Mouse (Mus musculus) retina, embryonic 14.5 days (tissue): ENCODE data around the gene Dct.

Experiments used
- DNase-seq: peaks from one replicate; pipeline ENCODE4 v3.0.0-alpha.2; 2015; ENCODE audit warnings: low spot score

Gene Dct

DNA sequence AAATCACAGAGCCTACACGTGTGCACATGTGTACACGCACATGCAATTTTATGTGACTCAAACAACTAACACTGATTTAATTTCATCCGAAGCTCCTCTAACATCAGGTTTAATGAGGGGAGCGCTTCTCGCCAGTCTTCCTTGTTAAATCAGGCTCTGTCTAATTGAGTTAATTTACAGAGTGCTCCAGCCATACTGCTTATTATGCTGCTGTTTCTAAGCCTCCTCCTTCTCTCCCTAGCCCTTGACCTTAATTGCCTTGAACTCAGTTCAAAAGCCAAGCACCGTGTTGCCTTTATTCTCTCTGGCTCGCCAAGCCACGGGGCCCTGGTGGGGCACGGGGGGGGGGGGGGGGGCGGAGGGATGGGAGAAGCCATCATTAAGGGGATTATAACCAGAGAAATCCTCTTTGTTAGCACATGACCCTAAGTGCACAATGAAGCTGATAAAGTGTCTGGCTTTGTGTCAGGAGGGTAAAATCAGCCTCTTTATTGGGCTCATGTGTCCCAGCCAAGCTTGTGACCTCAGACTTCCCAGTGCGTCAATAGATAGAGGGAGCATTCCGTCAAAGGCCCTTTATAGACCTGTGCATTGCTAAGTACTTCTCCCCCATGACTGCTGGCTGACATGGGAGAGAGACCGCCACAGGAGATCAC, at the start of gene Dct:
Dct (minus strand) TSS at position 270 of the 656 bp plus-strand sequence.
- DNase-seq = peak; percentile 78

DNA sequence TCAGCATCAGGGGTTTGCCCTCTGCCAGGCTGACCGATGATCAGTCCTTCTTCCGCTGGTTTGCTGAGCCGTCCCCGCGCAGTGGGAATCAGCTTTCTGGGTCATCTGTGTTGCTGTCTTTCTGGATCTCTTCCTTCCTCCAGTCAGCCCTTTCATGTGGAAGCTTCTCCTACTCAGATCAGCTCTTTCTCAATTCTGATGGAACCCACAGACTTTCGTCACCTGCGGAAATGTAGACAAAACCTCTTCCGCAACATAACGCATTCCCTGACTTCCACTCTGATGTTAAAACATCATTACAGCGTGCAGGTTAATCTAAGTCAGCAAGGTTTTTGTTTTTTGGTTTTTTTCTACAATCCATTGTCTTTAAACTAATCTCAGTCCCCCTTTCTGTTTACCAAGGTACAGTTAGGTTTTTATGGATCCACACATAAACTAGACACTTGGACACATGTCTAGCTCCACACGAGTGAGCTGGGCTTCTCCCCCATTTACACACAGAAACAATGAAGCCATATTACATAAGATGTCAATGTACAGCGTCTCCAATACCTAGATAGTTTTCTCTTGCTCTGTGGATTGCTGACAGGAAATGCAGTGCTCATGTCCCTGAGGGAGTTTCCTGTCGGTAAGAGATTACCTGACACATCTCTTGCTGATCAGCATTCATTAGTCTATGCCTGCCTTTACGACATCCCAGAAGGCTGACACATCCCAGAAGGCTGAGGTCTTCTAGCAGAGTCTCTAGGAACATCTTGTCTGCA, 49.4 kb upstream of the Dct start:
- DNase-seq = no peak

DNA sequence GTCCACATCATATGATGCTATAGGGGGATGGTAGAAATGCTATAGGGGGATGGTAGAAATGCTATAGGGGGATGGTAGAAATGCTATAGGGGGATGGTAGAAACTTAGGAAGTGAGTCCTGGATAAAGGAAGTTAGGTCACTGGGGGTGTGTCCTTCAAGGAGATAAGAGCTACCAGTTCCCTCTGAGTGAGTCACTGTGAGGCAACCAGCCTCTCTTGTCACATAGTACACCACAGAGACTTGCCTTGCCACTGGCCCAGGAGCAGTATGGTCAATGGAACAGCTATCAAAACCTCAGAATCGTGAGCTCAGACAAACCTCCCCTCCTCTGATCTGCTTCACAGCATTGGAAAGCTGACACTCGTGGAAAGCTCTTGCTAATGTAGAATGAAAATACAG, 46.2 kb upstream of the Dct start:
- DNase-seq = no peak

DNA sequence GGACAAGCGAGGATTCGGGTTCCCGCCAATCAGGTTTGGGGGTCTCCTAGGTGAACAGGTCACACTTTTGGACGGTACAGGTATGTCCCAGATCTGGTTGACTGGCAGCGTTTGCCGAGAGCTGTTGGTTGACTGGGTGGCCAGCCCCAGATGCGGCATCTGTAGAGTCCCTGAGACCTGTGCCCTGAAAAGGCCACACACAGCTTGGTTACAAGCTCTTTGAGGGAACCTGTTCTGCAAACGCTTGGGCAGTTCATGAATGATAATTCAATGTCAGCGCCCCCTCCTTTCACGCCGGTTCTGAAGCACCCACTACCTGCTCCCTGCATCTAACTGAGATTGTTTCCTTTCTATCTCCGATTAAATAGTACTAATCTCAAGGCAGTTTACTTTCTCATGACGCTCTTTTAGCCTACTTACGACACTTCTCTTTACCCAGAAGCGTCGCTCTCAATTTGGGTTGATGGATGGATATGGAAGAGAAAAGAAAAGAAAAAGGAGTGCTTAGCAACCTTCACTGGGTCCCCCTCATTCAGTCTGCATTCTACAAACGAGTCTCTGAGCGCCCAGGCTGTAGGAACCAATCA, 37.9 kb upstream of the Dct start:
- peak; percentile 70 for DNase-seq

DNA sequence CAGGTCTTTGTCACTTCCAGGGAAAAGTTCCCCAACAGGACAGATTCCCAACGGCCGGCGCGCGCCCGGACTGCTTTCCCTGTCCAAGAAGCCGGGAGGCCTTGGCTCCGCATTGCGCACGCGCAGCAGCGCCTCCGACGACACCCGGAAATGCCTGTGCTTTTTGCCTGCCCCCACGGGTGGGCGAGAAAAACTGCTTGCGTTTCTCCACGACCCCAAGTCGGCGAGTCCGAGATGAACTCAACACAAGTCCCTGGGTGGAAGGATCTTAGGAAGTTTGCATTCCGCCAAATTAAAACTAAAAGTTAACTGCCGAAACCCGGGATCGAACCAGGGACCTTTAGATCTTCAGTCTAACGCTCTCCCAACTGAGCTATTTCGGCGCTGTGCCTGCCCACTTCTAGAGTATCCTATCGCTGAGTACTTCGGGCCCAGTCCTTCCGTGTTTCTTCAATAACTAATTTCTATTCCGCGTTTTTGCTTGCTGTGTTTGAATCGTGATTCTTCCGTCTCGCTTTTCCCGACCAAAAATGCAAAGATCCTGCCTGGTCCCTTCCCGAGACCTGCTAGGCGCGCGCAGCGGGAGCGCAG, 37.3 kb upstream of the Dct start:
- peak; percentile 93 for DNase-seq

DNA sequence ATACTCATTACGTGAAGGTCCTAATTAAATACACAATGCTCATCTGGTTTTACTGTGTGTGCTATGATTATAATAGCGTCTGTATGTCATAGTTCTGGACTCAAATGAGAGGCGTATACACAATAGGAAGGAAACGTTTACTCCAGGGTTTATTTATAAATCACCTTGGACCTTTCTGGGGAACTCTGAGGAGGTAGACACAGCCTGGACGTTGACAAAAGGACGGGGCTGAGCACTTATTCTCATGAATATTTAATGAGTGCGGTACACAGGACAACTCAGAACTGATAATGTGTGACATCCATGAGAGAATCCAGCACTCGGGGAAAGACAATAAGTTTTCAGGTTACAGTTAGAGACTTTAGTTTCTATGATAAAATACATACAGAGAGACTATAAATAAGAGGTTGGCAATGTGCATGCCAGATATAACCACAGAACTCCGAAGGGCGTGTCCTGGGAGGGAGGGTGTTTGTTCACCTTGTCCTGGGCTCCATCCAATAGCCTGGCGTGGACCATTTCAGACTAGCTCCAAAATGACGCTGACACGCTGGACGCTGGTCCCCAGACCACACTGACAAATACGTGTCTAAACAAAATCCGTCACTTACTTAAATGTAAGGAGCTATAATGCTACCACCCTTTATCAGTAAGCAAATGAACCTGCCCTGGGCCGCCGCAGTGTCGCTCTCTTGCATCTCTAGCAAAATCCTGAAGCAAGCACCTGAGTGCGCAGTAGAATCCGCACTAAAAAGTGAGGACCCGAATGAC, 36.6 kb upstream of the Dct start:
- peak; percentile 51 for DNase-seq

DNA sequence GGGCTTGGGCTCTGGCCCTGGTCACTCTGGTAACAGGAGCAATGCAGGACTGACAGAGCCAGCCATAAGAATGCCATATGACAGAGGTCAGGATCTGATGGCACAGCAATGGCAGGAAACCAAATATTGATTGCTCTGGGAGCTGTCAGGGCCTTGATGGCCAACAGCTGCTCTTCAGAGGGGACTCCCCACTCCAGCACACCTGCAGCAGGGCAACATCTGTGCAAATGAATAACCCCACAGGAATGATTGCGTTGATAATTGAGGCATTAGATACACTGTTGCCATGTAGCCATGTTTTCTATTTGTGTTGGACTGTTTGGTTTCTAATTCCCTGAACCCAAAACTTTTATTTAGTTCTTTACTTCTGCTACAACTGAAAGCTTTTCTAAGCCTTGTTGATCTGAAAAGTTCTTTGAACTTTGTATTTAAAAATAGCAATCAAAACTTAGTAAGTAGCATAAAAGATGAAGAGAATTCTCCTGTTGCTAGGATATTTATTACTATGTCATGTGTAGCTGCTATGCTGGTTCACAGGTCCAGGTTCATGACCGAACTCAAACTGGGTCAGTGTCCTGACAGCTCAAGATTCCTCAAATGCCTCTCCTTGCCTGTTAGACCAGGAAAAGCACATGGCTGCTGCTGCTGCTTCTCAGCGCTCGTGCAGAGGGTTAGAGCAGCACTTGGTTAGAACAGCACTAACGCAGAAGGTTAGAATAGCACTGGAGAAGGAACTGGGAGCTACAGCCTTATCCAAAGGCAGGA, 34.4 kb upstream of the Dct start:
- DNase-seq = no peak

DNA sequence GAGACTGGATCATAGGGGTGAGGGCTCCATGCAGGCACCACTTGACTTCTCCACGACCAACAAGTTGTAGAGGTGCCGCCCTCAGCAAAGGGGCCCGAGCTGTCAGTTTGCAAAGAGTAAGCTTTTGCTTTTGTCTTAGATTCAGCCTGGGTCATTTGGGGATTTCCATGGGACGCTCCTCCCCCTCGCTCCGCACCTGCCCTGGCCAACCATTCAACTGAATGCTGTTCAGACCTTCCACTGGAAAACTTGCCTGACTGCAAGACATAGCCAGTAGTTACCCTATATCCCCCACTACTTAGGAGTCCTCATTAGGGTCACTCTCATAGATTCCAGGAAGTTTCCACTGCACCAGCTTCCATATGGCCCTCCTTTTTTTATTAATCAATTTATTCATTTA, 31.8 kb upstream of the Dct start:
- DNase-seq = no peak

DNA sequence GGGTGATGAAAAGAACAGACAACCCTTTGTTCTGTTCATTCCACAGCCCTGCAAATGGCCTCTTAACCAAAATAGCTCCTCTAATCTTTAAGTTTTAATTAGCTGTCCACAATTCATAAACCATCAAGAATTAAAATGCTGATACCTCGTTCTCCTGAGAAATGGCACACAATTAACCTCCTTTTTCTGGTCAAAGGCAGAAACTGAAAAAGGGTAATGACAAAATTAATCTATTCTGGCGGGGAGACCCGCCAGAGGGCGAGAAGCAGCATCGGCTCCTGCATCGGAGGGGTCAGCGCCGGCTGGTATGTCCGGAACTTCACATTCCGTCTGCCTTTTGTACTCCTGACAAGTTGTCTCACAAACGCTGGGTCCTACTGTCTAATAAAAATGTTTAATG, 28.6 kb upstream of the Dct start:
- peak; percentile 81 for DNase-seq

DNA sequence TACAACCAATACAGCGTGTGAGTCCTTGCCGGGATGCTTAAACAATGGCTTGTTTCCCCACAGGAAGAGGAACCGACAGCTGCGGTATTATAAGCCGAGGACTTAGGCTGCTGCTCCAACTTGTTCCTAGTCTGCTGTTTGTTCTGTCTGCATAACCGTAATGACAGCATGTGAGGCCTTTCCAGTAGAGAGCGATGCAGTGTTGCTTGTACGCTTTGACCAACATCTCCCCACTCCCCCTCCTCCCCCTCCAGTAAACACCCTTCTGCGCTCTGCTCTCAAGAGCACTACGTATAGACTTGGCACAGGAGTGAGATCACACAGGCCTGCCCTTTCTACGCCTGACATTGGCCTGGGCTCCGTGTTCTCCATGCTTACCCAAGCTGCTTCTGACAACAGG, 18.1 kb upstream of the Dct start:
- no peak for DNase-seq

DNA sequence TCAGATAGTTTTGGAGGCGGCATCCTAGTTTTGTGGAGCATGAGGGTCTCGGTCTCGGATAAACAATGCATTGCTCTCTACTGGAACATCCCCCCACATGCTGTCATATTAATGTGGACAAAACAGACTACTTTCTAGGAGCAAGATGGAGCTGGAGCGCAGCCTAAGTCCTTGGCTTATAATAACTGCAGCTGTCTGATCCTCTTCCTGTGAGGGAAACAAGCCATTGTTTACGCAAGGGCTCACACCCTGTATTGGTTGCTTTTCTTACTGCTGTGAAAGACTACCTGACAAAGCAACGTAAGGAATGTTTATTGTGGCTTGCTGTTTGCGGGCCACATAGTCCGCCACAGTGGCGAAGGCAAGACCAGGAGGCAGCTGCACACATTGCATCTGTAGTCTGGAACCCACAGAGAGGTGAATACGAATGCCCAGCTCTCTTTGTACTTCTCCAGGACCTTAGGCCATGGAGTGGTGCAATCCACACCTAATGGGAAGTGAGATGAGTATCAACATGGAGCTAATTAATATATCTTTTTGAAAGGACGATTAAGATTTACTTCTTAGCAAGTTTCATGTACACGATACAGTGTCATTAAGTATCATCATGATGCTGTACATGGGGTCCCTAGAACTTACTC, 17.5 kb upstream of the Dct start:
- no peak for DNase-seq

DNA sequence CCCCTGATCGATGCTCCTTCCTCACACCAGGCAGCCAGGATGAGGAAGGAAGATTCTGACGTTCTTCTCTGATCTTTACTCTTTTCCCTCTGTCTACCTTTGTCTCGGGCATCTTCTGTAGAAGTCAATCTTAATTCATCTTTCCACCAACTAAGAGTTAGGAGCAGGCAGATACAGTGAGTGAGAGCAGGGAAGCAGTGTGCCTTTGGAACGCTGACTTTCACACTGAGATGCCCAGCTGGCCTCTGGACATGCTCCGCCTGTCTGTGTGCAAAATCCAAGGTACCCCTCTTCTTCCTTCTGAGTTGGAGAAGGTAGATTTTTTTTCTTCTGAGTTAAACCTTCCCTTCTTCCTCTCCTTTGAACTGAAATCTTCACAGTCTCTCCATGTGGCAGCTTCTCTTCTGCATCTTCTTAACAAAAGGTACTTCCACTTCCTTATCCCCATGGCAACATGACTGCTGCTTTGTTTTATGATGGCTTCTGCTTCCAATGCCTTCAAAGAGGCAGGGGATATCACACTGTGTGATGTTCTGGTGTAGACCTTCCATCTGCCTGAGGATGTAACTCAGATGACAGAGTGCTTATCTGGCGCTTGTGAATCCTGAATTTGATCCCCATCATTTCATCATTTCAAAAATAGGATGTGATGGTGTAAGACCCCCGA, 9.9 kb upstream of the Dct start:
- no peak for DNase-seq

DNA sequence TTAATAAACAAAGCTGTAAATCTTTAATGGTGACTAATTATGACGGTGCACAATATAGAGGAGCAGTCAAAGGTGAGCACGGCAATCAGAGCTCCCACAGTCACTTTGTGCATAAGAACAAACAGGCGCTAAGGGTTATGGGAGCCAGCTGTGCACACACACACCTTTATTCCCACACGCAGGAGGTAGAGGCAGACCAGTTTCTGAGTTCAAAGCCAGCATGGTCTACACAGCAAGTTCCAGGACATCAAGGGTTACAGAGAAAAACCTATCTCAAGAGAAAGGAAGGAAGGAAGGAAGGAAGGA, 6.5 kb upstream of the Dct start:
- no peak for DNase-seq

DNA sequence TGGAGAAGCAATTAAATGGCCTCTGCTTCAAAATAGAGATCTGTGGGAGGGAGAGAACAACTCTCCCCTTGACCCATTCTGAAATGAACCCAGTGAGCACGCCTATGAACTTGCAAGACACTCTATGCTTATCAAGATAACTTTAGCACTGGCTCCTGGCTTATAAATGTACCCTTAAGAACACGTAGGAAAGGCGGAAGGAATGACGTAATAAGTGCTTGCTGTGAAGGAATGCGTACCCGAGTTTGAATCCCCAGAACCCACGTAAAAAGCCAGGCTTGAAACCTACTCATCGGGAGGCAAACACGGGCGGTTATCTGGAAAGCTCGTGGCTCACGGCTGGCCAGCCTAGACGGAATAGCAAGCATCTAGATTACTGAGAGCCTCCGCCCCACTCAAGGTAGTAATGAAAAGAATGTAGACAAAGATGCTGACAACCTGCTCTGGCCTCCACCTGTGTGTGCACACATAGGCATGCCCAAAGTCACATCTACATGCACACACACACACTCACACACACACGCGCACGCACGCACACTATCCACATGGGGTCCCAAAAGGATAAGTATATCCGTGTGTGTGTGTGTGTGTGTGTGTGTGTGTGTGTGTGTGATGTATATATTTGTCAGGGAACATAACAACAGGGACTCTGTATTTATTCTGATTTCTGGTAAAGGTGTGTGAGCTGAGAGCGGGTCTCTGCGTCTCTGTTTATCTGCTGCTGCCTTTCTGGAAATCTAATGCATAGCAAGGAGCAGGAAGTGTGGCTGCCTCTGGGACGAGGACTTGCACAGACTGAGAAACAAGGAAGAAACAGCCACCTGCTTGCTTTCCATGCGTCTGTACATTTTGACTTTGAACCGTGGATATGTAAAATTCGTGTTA, 5.9 kb upstream of the Dct start:
- no peak for DNase-seq

DNA sequence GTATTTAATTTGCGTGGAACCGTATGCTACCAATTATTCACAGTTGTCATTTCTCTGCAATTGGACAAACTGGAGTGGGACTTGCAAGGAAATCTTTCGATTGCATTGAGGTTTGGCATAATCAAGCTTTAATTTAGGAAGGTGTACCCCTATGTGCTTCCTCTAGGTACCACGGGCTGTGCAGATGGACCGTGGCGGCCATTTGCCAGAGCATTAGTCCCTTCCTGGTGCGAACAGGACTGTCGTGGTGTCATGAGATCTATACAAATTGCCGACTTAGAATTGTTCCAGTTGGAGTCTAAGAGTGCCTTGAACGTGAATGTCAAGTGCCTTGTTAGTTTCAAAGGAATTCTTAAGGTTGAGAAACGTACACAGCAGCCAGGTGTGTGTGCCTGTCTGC, 726 bp upstream of the Dct start:
- DNase-seq = no peak

DNA sequence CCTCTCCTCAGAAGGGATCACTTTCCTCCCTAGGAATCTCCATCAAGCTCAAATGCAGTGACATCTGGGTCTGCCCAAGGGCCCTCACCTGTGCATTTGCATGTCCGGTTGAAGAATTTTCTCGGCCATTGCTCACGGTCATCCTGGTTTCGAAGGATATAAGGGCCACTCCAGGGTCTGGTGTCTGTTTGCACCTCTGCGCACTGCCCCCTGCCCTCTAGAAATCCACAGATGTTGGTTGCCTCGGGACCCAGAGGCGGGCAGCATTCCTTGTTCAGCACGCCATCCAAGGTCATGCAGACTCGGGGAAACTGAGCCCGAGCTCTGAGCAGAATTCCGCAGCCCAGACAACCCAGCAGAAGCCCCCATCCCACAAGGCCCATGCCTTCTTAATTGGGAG, 648 bp downstream of the Dct start:
- peak; percentile 10 for DNase-seq

DNA sequence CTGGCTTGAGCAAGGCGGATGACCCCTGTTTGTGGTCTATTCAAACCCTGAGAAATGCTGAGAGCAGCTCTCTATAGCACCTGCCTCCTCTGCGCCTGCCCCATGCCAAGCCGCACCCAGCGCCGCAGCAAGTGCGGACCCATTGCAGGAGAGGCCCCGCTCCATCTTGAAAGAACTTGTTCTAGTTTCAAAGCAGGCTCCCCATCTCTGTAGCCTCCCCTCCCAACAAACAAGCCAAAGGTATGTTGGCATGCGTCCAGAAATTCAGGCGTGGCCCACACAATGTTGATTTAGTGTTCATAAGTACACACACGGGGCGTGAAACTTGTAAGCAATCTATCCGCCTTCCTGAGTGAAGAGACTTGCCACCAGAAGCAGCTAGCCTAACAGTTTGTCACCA, 1.1 kb downstream of the Dct start:
- DNase-seq = no peak

DNA sequence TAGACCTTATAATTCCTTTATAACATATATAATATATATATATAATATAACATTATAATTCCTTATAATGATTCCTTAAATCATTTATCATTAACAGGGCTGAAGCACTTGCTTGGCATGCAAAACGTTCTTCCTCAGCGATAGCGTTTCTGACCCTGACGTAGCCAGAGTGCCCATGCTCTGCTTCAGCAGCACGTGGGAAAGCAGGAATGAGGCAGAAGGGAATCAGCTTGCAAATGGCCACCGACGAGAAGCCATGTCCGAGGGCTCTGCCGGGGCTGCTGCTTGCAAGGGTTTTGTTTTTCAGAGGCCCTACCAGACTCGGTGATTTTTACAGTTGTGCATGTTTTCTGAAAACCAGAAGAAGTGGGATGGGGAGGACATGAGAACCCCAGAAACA, 1.6 kb downstream of the Dct start:
- peak; percentile 29 for DNase-seq

DNA sequence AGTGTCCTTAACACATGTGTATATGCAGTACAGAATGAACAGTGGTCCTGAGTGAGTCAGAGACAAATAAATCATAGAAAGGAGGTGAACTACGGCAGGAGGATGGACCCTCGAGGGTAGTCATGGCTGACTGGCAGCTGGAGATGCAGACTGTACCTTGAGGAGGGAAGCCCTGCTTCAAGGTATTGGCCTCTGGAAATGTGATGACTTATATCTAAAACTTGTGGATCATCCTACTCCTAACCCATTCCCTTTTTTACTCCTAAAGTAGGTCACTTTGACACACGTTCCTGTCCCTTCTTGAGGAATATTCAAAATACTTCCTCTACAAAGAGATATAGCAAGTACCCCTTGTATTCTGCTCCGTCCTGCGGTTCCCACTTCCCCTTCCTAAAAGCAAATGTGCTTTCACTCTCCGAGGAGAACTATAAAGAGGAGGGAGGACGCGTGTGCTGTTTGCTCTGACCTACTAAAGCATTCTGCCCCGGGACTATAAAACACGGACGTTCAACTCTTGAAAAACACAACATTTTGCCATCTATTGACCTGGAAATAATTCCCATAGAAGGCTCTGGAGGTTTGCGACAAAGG, 2.3 kb downstream of the Dct start:
- no peak for DNase-seq
